Mouse (Mus musculus): ENCODE measurements around the gene Adcy1. TPM values are rescaled to one million over a fixed set of nuclear protein-coding genes. Genes with fewer than 3 reads are reported as not detected.

Gene Adcy1
- polyA plus RNA-seq (2017; shearing (Covaris generic)), result 0.57 TPM

DNA sequence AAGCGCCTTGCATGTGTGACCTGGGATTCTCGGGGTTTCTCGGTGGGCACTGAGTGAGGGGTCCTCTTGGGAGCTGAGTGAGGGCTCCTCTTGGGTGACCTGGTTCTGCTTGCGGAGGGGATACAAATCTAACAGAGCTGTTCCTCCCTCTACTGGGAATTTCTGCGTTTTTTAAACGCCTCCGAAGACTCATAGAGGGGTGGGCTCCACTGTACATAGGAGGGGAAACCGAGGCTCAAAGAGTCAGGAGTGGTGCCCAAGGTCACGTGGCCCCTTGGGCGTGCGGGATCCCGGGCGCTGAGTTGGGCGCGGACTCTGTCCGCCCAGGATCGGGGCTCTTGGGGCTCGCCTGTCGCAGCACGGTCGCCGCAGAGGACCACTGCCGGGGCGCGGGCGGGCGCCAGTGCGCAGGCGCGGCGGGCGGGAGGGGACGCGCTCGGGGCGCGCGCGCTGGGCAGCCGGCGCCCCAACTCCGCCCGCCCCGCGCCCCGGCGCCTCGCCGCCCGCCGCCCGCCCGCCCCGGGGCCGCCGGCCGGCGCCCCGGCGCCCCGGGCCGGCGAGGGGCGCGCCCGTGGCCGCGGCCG is at the start of gene Adcy1:
Adcy1 (plus strand) TSS at position 489 of the 584 bp plus-strand sequence.

GRCm38 (mm10) chr11:7188469-7188868 is 125.2 kb downstream of the Adcy1 start, which contains the start of gene Gm11985:
Gm11985 (minus strand) TSS chr11:7188569.

GRCm38 (mm10) chr11:7197491-7197941 is 134.2 kb downstream of the Adcy1 start, which contains the start of gene Igfbp1:
Igfbp1 (plus strand) TSS chr11:7197782.

GRCm38 (mm10) chr11:7213501-7214341 is 150.4 kb downstream of the Adcy1 start, which contains the start of gene Igfbp3:
Igfbp3 (minus strand) TSS chr11:7213923.

Other genes starting within 250 kb of the Adcy1 start
- not detected for gene Gm11983, start 225.8 kb upstream of the Adcy1 start, polyA plus RNA-seq (2017; shearing (Covaris generic))
- gene Gm11985, start 125.1 kb downstream of the Adcy1 start, polyA plus RNA-seq (2017; shearing (Covaris generic)), result not detected
- not detected for gene Igfbp1, start 134.3 kb downstream of the Adcy1 start, polyA plus RNA-seq (2017; shearing (Covaris generic))
- gene Igfbp3, start 150.4 kb downstream of the Adcy1 start, polyA plus RNA-seq (2017; shearing (Covaris generic)), result not detected